ENCODE assay signal across 28 mouse cellular contexts in the genomic region with DNA sequence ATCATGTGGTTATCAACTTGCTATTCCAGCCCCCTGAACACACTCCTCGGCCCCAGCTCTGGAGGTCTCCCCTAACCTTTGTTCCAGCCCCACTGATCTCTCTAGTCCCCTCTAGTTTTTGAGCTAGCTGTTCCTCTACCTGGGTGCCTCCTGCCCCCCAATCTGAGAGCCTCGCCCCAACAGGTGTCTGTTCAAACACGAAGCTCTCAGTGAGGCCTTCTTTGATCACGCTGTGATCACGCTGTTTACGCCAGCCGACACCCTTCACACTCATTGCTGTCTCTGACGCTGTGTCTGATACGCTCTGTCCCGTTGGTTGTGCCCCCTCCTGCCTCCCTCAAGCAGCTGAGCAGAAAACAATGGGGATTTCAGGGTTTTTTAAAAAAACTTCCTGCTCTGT. TPM values are rescaled to one million over a fixed set of nuclear protein-coding genes. Genes with fewer than 3 reads are reported as not detected.
A peak's percentile ranks its signal among the peaks of the same experiment; 100 is the strongest.
DNase-seq lines count a peak whose midpoint lies in the region; ATAC-seq and TF ChIP-seq lines count a peak whose summit lies in the region.
"Had no signal": no experiment of that assay in that cellular context is flagged by ENCODE, and none has a peak within 500 bp of the region (broad histone marks: within the 10 kb centered on the region; RNA-seq: fewer than 3 reads in every experiment).

No protein-coding gene starts in this region.

- H3K27ac ChIP-seq in midbrain, embryonic 11.5 days (ENCODE audit: low read depth, low read length), result no peak overlapping the region
- no peak overlapping the region for H3K27ac ChIP-seq in midbrain, embryonic 16.5 days (ENCODE audit: low read length)
- no peak overlapping the region for H3K27ac ChIP-seq in thymus, adult 2 months (ENCODE audit: control insufficient read depth, insufficient read depth, low read length)
- no peak overlapping the region for H3K27ac ChIP-seq in heart, adult 2 months
- H3K27ac ChIP-seq: forebrain, embryonic 10.5 days; forebrain, embryonic 13.5 days; gastrocnemius, adult 2 months; hindbrain, embryonic 14.5 days had no signal

- TF ChIP-seq POLR2A in thymus, adult 2 months (IDR thresholded peaks at IDR 0.05; ENCODE audit: control insufficient read depth, extremely low read depth, insufficient read depth, low read length, poor library complexity), result no peak
- no peak for TF ChIP-seq POLR2A in heart, adult 2 months (IDR thresholded peaks at IDR 0.05; ENCODE audit: insufficient read depth, low read depth, low read length)

- DNase-seq in midbrain, embryonic 11.5 days (ENCODE audit: low spot score, missing footprints), result peak; percentile 85
- peak; percentile 45 for DNase-seq in thymus, adult 2 months
- DNase-seq in thymus, postnatal 14 days, result peak; percentile 75
- peak; percentile 64 for DNase-seq in thymus, postnatal 4 days
- no peak for DNase-seq in gastrocnemius, postnatal 4 days (ENCODE audit: low spot score in 2 of 2)
- DNase-seq in heart, adult 2 months, result no peak
- DNase-seq: adrenal gland, postnatal 10 days; adrenal gland, postnatal 36 days; B cell, adult 2 months; cerebellum, adult 18-20 months; cerebellum, adult 9-10 months; cerebellum, postnatal 14 days; gastrocnemius, adult 2 months; gastrocnemius, postnatal 14 days; heart, postnatal 4 days had no signal

- no peak overlapping the region for H3K4me2 ChIP-seq in midbrain, embryonic 11.5 days
- H3K4me2 ChIP-seq in midbrain, embryonic 16.5 days (ENCODE audit: low read length), result no peak overlapping the region
- H3K4me2 ChIP-seq: forebrain, embryonic 13.5 days; heart, embryonic 11.5 days; hindbrain, embryonic 14.5 days had no signal

- TF ChIP-seq EP300 in heart, adult 2 months (IDR thresholded peaks at IDR 0.05; ENCODE audit: insufficient read depth, low read depth, low read length), result no peak

- H3K79me2 ChIP-seq in heart, adult 2 months (replicated peaks; ENCODE audit: control insufficient read depth, insufficient read depth, low read length), result no peaks in the 10 kb centered on the region

- H3K9ac ChIP-seq in midbrain, embryonic 11.5 days (ENCODE audit: low read length), result no peak overlapping the region
- H3K9ac ChIP-seq in midbrain, embryonic 16.5 days (ENCODE audit: low read depth, low read length), result no peak overlapping the region
- no peak overlapping the region for H3K9ac ChIP-seq in heart, adult 2 months (ENCODE audit: low read depth, low read length)
- H3K9ac ChIP-seq: forebrain, embryonic 13.5 days; hindbrain, embryonic 14.5 days had no signal

- peaks cover 93% of the 10 kb centered on the region for H3K27me3 ChIP-seq in midbrain, embryonic 11.5 days (ENCODE audit: control insufficient read depth, insufficient read depth, low read length)
- peaks cover 60% of the 10 kb centered on the region for H3K27me3 ChIP-seq in midbrain, embryonic 16.5 days (ENCODE audit: control insufficient read depth, insufficient read depth, low read depth, low read length)
- H3K27me3 ChIP-seq in thymus, adult 2 months (ENCODE audit: control insufficient read depth, insufficient read depth, low read length), result no peaks in the 10 kb centered on the region; the same call in 1 of the 2 replicates
- H3K27me3 ChIP-seq in heart, adult 2 months (ENCODE audit: control insufficient read depth, insufficient read depth, low read length), result peaks cover 2% of the 10 kb centered on the region; the same call in 1 of the 2 replicates

- TF ChIP-seq CTCF in thymus, adult 2 months (IDR thresholded peaks at IDR 0.05; ENCODE audit: borderline replicate concordance, control insufficient read depth, extremely low read depth, insufficient read depth, low read length, poor library complexity), result no peak
- TF ChIP-seq CTCF in heart, adult 2 months (IDR thresholded peaks at IDR 0.05), result no peak

- ATAC-seq in midbrain, embryonic 11.5 days (ENCODE audit: low FRiP score), result no peak
- no peak for ATAC-seq in midbrain, embryonic 16.5 days
- ATAC-seq: forebrain, embryonic 13.5 days; forebrain, embryonic 16.5 days; Patski had no signal

- H3K4me1 ChIP-seq in midbrain, embryonic 11.5 days (ENCODE audit: control insufficient read depth, insufficient read depth, low read length), result peaks cover 14% of the 10 kb centered on the region
- peaks cover 6% of the 10 kb centered on the region for H3K4me1 ChIP-seq in midbrain, embryonic 16.5 days (ENCODE audit: control insufficient read depth, insufficient read depth, low read length)
- peaks cover 26% of the 10 kb centered on the region for H3K4me1 ChIP-seq in thymus, adult 2 months (replicated peaks; ENCODE audit: control insufficient read depth, insufficient read depth, low read length)
- H3K4me1 ChIP-seq in heart, adult 2 months (ENCODE audit: control insufficient read depth, insufficient read depth, low read length), result peaks cover 1% of the 10 kb centered on the region; the same call in 1 of the 2 replicates

- intact Hi-C loops in heart, adult 2 months (cut with DNase I), result no loop called here

- no peaks in the 10 kb centered on the region for H3K36me3 ChIP-seq in midbrain, embryonic 11.5 days (ENCODE audit: control insufficient read depth, insufficient read depth, low read length)
- H3K36me3 ChIP-seq in midbrain, embryonic 16.5 days (ENCODE audit: control insufficient read depth, insufficient read depth, low read length), result no peaks in the 10 kb centered on the region
- H3K36me3 ChIP-seq in thymus, adult 2 months (ENCODE audit: control insufficient read depth, insufficient read depth, low read length), result no peaks in the 10 kb centered on the region
- H3K36me3 ChIP-seq in heart, adult 2 months (ENCODE audit: control insufficient read depth, insufficient read depth, low read length), result no peaks in the 10 kb centered on the region
- H3K36me3 ChIP-seq: forebrain, embryonic 10.5 days; G1E had no signal

- no peaks in the 10 kb centered on the region for H3K9me3 ChIP-seq in midbrain, embryonic 11.5 days (ENCODE audit: control insufficient read depth, low read length)
- no peaks in the 10 kb centered on the region for H3K9me3 ChIP-seq in midbrain, embryonic 16.5 days (replicated peaks; ENCODE audit: control insufficient read depth, low read length, poor library complexity, severe bottlenecking)
- H3K9me3 ChIP-seq: forebrain, embryonic 10.5 days; forebrain, embryonic 13.5 days; G1E had no signal

- no peak overlapping the region for H3K4me3 ChIP-seq in midbrain, embryonic 11.5 days (ENCODE audit: low read depth, low read length)
- H3K4me3 ChIP-seq in midbrain, embryonic 16.5 days (ENCODE audit: low read depth, low read length), result no peak overlapping the region
- H3K4me3 ChIP-seq in thymus, adult 2 months (ENCODE audit: control insufficient read depth, insufficient read depth, low read length), result no peak overlapping the region
- no peak overlapping the region for H3K4me3 ChIP-seq in heart, adult 2 months
- H3K4me3 ChIP-seq: forebrain, embryonic 10.5 days; forebrain, embryonic 13.5 days; gastrocnemius, adult 2 months had no signal

- 14% methylated on average over 10 of the region's 10 CpGs for WGBS in midbrain, embryonic 11.5 days
- WGBS in midbrain, embryonic 16.5 days, result 14% methylated on average over 10 of the region's 10 CpGs
- WGBS in thymus, adult 2 months, result 16% methylated on average over 10 of the region's 10 CpGs
- 31% methylated on average over 10 of the region's 10 CpGs for WGBS in heart, adult 2 months

RNA-seq across cellular contexts. Expression of a gene that starts 9.2 kb away (rescaled TPM):
- 8.5 and 11.4 TPM in 2 replicates for polyA plus RNA-seq in midbrain, embryonic 11.5 days (2014; fragmentation: Nextera tagmentation; extraction: Ambion mirVana)
- polyA plus RNA-seq in midbrain, embryonic 16.5 days (2015; fragmentation: Nextera tagmentation; extraction: Ambion mirVana), result 0.23 and 1.2 TPM in 2 replicates
- 0.26 and 0.33 TPM in 2 replicates for polyA plus RNA-seq in thymus, adult 2 months (2012; rRNA removed)
- not detected for total RNA-seq in gastrocnemius, postnatal 4 days (2021)
- not detected for total RNA-seq in heart, adult 2 months (2021)
- polyA plus RNA-seq in heart, adult 2 months (2012; rRNA removed), result not detected in 2 replicates
- total RNA-seq: adrenal gland, adult 18-20 months; adrenal gland, postnatal 10 days; adrenal gland, postnatal 36 days; CH12.LX; G1E; gastrocnemius, adult 2 months; gastrocnemius, postnatal 14 days; heart, adult 8-10 months had no signal
- polyA plus RNA-seq: embryonic facial prominence, embryonic 14.5 days; G1E; heart, postnatal 0 days had no signal

RNA-seq across cellular contexts. Expression of a gene that starts 15.8 kb away (rescaled TPM):
- polyA plus RNA-seq in midbrain, embryonic 11.5 days (2014; fragmentation: Nextera tagmentation; extraction: Ambion mirVana), result 9.3 and 10.4 TPM in 2 replicates
- polyA plus RNA-seq in midbrain, embryonic 16.5 days (2015; fragmentation: Nextera tagmentation; extraction: Ambion mirVana), result 7.9 TPM in 2 replicates
- polyA plus RNA-seq in thymus, adult 2 months (2012; rRNA removed), result 146 and 167 TPM in 2 replicates
- 10 to 100 TPM; 22.2 to 24.3 TPM for total RNA-seq in gastrocnemius, postnatal 4 days (2021)
- total RNA-seq in heart, adult 2 months (2021), result 10 to 100 TPM; 15.6 to 15.7 TPM
- 25.2 and 28.0 TPM in 2 replicates for polyA plus RNA-seq in heart, adult 2 months (2012; rRNA removed)

RNA-seq across cellular contexts. Expression of a gene that starts 50.1 kb away (rescaled TPM):
- 68.8 and 78.9 TPM in 2 replicates for polyA plus RNA-seq in midbrain, embryonic 11.5 days (2014; fragmentation: Nextera tagmentation; extraction: Ambion mirVana)
- polyA plus RNA-seq in midbrain, embryonic 16.5 days (2015; fragmentation: Nextera tagmentation; extraction: Ambion mirVana), result 76.5 and 84.0 TPM in 2 replicates
- 71.2 and 74.2 TPM in 2 replicates for polyA plus RNA-seq in thymus, adult 2 months (2012; rRNA removed)
- 10 to 100 TPM; 54.7 to 64.1 TPM for total RNA-seq in gastrocnemius, postnatal 4 days (2021)
- 10 to 100 TPM; 70.8 to 81.9 TPM for total RNA-seq in heart, adult 2 months (2021)
- polyA plus RNA-seq in heart, adult 2 months (2012; rRNA removed), result 22.4 and 49.3 TPM in 2 replicates

Comparison
In these comparisons a context has a peak if more than half of its experiments do, and no peak if none do; other contexts are left out.
1. DNase-seq: peak in midbrain, embryonic 11.5 days (single experiment), thymus, adult 2 months (single experiment), thymus, postnatal 14 days (single experiment) and thymus, postnatal 4 days (single experiment); none in gastrocnemius, postnatal 4 days (0 of 2) and heart, adult 2 months (0 of 2).